Mouse (Mus musculus): ENCODE data around the gene Tsfm.
"Not testable (repeated sequence)": the region's sequence is repeated elsewhere in the genome, so short reads cannot be mapped to it uniquely, and the experiment has no call there.

- not testable (repeated sequence) for TF ChIP-seq CTCF (IDR thresholded peaks at IDR 0.05; ENCODE audit: control insufficient read depth, insufficient read depth, insufficient replicate concordance, low read depth, low read length); POLR2A (IDR thresholded peaks at IDR 0.05; ENCODE audit: control insufficient read depth, low read depth, low read length)
Measured at GRCm38 (mm10) chr10:127062101-127062500, 31.5 kb upstream of the Tsfm start.
